Mouse (Mus musculus): ENCODE results near the gene Dtx3. TPM values are rescaled to one million over a fixed set of nuclear protein-coding genes. Genes with fewer than 3 reads are reported as not detected.

Dtx3 gene
- polyA plus RNA-seq, 1 experiment: 60.1 TPM

DNA sequence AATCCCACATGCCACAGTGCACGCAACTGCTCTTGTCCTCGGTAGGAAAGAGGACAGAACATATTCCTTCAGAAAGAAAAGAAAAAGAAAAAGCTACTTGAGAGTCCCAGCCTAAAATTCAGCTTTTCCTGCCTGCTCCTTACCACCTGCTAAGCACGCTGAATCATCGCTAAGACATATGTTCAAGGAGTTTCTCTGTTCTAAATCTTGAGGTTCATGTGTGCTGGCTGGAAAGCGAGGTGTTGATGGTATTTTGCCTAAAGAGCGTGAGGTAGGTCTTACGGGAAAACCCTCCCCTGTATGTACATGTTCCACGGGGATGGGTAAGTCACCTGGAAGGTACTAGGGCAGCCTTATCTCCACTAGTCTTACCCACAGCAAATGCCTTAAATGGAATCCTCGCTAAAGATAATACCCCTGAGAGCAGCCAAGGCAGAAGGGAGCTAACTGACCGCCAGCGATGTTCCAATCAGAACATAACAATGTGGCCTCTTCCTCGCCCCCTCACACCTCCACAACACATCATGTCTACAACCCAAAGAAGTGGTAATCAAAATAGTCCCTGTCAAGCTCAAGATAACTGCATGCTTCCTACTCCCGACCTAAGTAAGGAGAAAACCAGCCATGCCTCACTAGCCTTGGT, 14.5 kb upstream of the Dtx3 start:
- no peak overlapping the region for H3K27ac ChIP-seq (ENCODE audit: insufficient read depth, low read depth, low read length)
- peaks cover 11% of the 10 kb centered on the region for H3K4me1 ChIP-seq (ENCODE audit: control insufficient read depth, insufficient read depth, low read length)
- TF ChIP-seq CTCF (IDR thresholded peaks at IDR 0.05; ENCODE audit: low read depth, low read length) (no peak), POLR2A (IDR thresholded peaks at IDR 0.05; ENCODE audit: borderline replicate concordance, low read depth, low read length) (no peak)
- H3K4me3 ChIP-seq (ENCODE audit: insufficient read depth, low read length): peak overlapping the region; percentile 85

DNA sequence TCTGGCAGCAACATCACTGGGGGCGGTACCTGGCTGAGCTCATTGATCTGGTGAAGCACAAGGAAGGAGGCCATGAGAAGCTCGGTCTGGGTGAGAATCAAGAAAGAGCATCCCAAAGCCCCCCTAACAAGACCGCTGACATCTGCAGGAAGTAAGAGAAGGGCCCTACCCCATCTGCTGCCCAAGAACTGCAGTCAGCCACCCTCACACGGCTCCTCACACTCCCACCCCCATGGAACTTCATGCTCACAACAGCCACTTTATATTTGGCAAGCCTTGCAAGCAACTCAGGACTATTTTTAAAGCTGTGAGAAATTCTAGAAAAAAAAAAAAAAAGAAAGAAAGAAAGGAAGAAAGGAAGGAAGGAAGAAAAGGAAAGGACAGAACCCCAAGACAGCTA, 13.4 kb upstream of the Dtx3 start:
- Histone ChIP-seq H3K27ac (ENCODE audit: insufficient read depth, low read depth, low read length) (no peak overlapping the region), H3K4me3 (ENCODE audit: insufficient read depth, low read length) (no peak overlapping the region), H3K4me1 (ENCODE audit: control insufficient read depth, insufficient read depth, low read length) (peaks cover 11% of the 10 kb centered on the region)

DNA sequence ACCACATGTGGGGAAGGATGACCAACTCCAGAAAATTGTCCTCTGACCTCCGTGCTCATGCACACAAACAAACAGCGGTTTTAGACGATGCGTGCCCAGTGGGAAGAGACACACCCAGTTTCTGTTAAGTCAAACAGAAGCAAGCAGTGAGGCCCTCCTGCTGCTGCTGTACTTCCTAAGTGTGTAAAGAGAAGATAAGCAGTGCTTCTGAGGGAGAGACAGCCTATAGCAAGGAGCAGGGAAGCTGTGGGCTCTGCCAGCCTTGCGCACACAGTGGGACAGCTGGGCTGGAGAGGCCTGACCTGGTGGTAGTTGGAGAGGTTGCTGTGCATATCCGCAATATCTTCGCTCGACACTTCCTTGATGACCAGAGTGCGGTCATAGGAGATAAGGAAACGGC, 9.8 kb upstream of the Dtx3 start:
- no peak for TF ChIP-seq CTCF (IDR thresholded peaks at IDR 0.05; ENCODE audit: low read depth, low read length)
- no peak for TF ChIP-seq POLR2A (IDR thresholded peaks at IDR 0.05; ENCODE audit: borderline replicate concordance, low read depth, low read length)
- Histone ChIP-seq H3K27ac (ENCODE audit: insufficient read depth, low read depth, low read length) (no peak overlapping the region), H3K4me1 (ENCODE audit: control insufficient read depth, insufficient read depth, low read length) (peaks cover 4% of the 10 kb centered on the region), H3K4me3 (ENCODE audit: insufficient read depth, low read length) (no peak overlapping the region)

More for the DNA sequence above, 13.4 kb upstream of the Dtx3 start:
- no peak for TF ChIP-seq CTCF (IDR thresholded peaks at IDR 0.05; ENCODE audit: low read depth, low read length)
- no peak for TF ChIP-seq POLR2A (IDR thresholded peaks at IDR 0.05; ENCODE audit: borderline replicate concordance, low read depth, low read length)

DNA sequence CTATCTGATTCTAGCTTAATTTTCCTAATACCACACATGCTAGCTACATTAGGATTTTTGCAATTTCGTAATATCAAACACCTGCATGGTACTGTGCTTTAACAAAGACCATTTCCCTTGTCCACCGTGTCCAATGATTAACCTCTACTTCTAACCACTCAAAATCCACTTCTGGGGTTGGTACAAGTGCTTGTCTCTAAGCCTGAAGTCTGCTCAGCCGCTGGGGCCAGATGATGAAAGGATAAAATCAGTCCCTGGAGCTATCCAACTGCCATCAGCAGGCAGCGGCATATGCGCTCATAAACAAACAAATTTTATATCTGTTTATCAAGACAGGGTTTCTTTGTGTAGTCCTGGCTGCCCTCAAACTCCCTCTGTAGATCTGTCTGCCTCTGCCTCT, 9.1 kb upstream of the Dtx3 start:
- H3K4me3 ChIP-seq (ENCODE audit: insufficient read depth, low read length): no peak overlapping the region
- H3K27ac ChIP-seq (ENCODE audit: insufficient read depth, low read depth, low read length): no peak overlapping the region
- TF ChIP-seq CTCF (IDR thresholded peaks at IDR 0.05; ENCODE audit: low read depth, low read length) (no peak), POLR2A (IDR thresholded peaks at IDR 0.05; ENCODE audit: borderline replicate concordance, low read depth, low read length) (no peak)
- no peaks in the 10 kb centered on the region for H3K4me1 ChIP-seq (ENCODE audit: control insufficient read depth, insufficient read depth, low read length)

GRCm38 (mm10) chr10:127203106-127203505, 7.6 kb upstream of the Dtx3 start:
- Histone ChIP-seq H3K4me1 (ENCODE audit: control insufficient read depth, insufficient read depth, low read length) (no peaks in the 10 kb centered on the region), H3K27ac (ENCODE audit: insufficient read depth, low read depth, low read length) (no peak overlapping the region)

DNA sequence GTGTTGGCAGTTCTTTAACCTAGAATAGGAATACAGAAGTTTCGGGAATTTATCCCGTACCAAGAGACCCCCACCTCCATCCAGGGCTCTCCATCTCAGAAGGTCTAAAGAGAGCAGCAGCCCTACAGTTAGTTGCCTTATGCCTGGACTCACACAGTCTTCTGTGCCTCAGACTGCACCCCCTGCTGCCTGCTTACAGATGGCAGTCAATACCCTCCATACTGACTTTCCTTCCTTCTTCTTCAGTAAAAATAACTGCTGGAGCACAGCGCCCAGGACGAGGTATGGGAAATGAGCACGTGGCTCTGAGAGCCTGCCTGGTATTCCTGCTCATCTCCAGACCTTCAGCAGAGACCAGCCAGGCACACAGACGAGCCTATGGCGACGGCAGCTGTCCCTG, 4.8 kb upstream of the Dtx3 start:
- H3K4me1 ChIP-seq (ENCODE audit: control insufficient read depth, insufficient read depth, low read length): peaks cover 2% of the 10 kb centered on the region; the same call in 1 of the 2 replicates
- no peak for TF ChIP-seq CTCF (IDR thresholded peaks at IDR 0.05; ENCODE audit: low read depth, low read length)
- no peak for TF ChIP-seq POLR2A (IDR thresholded peaks at IDR 0.05; ENCODE audit: borderline replicate concordance, low read depth, low read length)
- no peak overlapping the region for H3K4me3 ChIP-seq (ENCODE audit: insufficient read depth, low read length)
- H3K27ac ChIP-seq (ENCODE audit: insufficient read depth, low read depth, low read length): no peak overlapping the region

More at GRCm38 (mm10) chr10:127203106-127203505, 7.6 kb upstream of the Dtx3 start:
- no peak overlapping the region for H3K4me3 ChIP-seq (ENCODE audit: insufficient read depth, low read length)
- no peak for TF ChIP-seq CTCF (IDR thresholded peaks at IDR 0.05; ENCODE audit: low read depth, low read length)
- TF ChIP-seq POLR2A (IDR thresholded peaks at IDR 0.05; ENCODE audit: borderline replicate concordance, low read depth, low read length): no peak

- Histone ChIP-seq H3K4me1 (ENCODE audit: control insufficient read depth, insufficient read depth, low read length) (peaks cover 6% of the 10 kb centered on the region; the same call in 1 of the 2 replicates), H3K27ac (ENCODE audit: insufficient read depth, low read depth, low read length) (no peak overlapping the region), H3K4me3 (ENCODE audit: insufficient read depth, low read length) (no peak overlapping the region)
- TF ChIP-seq POLR2A (IDR thresholded peaks at IDR 0.05; ENCODE audit: borderline replicate concordance, low read depth, low read length) (no peak), CTCF (IDR thresholded peaks at IDR 0.05; ENCODE audit: low read depth, low read length) (no peak)
These were observed 3.9 kb upstream of the Dtx3 start for GRCm38 (mm10) chr10:127199474-127199873.

GRCm38 (mm10) chr10:127199068-127199467, 3.5 kb upstream of the Dtx3 start:
- TF ChIP-seq POLR2A (IDR thresholded peaks at IDR 0.05; ENCODE audit: borderline replicate concordance, low read depth, low read length): no peak
- no peak for TF ChIP-seq CTCF (IDR thresholded peaks at IDR 0.05; ENCODE audit: low read depth, low read length)
- Histone ChIP-seq H3K4me1 (ENCODE audit: control insufficient read depth, insufficient read depth, low read length) (peaks cover 6% of the 10 kb centered on the region; the same call in 1 of the 2 replicates), H3K27ac (ENCODE audit: insufficient read depth, low read depth, low read length) (no peak overlapping the region), H3K4me3 (ENCODE audit: insufficient read depth, low read length) (no peak overlapping the region)

DNA sequence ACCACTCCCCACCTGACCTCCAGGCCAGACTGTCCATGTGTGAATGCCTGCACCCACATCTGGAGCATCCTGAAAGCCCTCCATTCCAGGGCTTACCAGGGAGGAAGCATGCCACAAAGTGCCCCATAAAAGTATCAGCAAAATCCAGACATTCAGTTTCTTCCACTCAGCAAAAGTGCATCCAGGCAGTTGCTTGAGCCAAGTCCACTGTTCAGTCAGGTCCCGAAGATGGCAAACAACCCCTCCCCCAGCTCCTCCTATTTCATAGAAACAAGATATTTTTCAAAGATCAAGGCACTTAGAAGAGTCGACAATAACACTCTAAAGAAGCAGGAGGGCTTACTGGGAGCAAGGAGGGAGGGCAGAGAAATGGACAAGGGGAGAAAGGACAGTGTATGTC, 3.0 kb upstream of the Dtx3 start:
- Histone ChIP-seq H3K4me1 (ENCODE audit: control insufficient read depth, insufficient read depth, low read length) (peaks cover 6% of the 10 kb centered on the region; the same call in 1 of the 2 replicates), H3K4me3 (ENCODE audit: insufficient read depth, low read length) (no peak overlapping the region), H3K27ac (ENCODE audit: insufficient read depth, low read depth, low read length) (no peak overlapping the region)
- no peak for TF ChIP-seq POLR2A (IDR thresholded peaks at IDR 0.05; ENCODE audit: borderline replicate concordance, low read depth, low read length)
- no peak for TF ChIP-seq CTCF (IDR thresholded peaks at IDR 0.05; ENCODE audit: low read depth, low read length)

DNA sequence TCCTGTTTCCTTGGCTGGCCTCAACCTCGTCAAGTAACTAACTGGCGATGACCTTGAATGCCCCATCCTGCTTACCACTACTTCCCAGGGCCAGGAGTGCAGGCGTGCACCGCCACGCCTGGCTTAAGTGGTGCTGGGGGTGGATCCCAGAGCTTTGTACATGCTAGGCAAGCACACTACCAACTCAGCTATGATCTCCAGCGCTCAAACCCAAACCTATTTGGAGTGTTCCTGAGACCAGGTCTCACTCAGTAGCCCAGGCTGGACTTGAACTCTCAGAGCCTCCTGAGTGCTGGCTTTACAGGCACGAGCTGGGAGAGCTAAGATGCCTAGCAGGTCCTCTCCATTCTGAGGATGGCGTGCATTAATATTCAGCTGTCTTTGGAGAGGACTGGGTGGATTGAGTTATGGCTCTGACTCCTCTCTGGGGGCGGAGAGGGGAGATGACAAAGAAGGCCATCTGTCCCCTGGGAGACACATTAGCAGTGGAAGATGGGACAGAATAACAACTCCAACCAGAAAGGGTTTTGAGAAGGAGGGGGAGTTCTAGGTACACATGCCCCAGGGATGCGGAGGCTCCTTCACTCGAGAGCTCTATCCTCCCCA, 2.1 kb upstream of the Dtx3 start:
- no peak for TF ChIP-seq POLR2A (IDR thresholded peaks at IDR 0.05; ENCODE audit: borderline replicate concordance, low read depth, low read length)
- no peak for TF ChIP-seq CTCF (IDR thresholded peaks at IDR 0.05; ENCODE audit: low read depth, low read length)
- H3K27ac ChIP-seq (ENCODE audit: insufficient read depth, low read depth, low read length): no peak overlapping the region
- no peak overlapping the region for H3K4me3 ChIP-seq (ENCODE audit: insufficient read depth, low read length)
- H3K4me1 ChIP-seq (ENCODE audit: control insufficient read depth, insufficient read depth, low read length): peaks cover 6% of the 10 kb centered on the region; the same call in 1 of the 2 replicates

Measured in bone marrow macrophage, adult 2 months (primary cell).